Mouse (Mus musculus) Muller cell, postnatal 12 days (primary cell): ENCODE data around the gene Vps54.
A peak's percentile ranks its signal among the peaks of the same experiment; 100 is the strongest.

Experiments
- DNase-seq: peaks from one replicate; pipeline ENCODE4 v3.0.0-alpha.2; 2015; ENCODE audit errors: inconsistent ontology term

Vps54 gene

DNA sequence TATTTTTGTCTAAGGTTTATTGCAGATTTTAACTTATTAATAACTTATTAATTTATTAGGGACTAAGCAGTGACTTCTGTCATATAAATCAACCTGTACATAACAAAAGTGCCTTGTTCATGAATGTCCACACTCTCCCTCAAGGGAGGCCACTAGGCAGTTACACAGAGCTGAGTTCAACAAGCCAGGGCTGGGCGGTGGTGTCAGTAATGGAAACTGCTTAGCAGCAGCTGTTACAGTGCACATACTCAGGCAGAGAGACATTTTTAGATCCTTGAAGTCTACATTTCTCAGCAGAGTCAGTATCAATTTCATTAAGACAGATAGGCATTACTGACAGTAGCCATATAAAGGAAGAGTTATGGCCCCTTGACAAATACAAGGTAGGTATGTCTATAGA lies 98.8 kb downstream of the Vps54 start:
- DNase-seq: no peak

GRCm38 (mm10) chr11:21339088-21339487 lies 100.0 kb downstream of the Vps54 start:
- DNase-seq: no peak

- no peak for DNase-seq
Measured at GRCm38 (mm10) chr11:21343490-21343889, 104.4 kb downstream of the Vps54 start.

GRCm38 (mm10) chr11:21346020-21346419 lies 106.9 kb downstream of the Vps54 start:
- no peak for DNase-seq

GRCm38 (mm10) chr11:21348890-21349289 lies 109.8 kb downstream of the Vps54 start:
- DNase-seq: no peak

DNA sequence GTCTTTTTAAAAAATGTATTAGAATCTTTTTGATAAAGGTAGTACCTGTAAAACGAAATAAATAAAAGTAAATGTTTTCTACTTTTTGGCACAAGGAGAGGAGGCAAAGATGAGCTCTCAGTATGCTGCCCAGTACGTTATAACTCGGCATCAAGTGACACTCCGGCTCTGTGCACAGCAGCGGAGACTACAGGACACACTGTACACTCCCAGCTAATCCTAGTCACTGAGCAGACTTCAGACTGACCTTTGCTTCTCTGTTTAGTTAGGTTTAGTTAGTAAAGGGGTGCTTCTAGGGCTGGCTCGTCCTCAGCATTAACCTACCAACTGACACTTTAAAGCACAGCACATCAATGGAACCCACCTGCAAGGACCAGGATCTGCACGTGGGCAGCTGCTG lies 112.2 kb downstream of the Vps54 start:
- no peak for DNase-seq

DNA sequence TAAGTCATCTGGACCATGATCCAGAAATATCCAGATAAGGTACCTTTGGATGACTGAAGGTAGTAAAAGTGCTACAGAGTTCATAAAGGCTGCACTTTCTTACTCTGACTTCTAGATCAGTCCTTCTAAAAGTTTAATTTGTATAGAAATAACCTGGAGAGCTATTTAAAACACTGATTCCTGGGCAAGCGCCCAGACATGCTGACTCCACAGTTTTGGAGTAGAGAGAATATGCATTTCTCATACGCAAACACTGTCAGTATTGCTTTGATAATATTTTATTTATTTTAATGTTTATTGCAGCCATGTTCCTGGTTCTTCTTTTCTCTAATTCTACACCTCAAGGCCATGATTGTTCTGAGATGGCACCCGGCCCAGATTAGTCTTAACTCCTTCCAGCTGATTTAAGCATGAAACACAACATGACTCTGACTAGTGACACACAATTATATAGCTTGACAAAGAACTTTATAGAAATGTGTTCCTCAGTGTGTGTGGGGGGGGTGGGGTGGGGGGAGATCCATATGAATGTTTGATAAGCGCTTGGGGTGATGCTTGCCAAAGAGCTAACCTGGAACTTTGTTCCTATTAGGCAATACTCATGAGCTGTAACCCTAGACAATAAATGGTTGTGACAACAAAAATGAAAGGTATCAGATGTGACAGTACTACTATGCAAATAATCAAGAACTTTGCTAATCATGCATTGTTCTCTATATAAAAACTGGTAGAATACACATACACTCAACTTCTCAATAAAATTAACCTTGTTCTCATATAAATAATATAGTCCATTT lies 124.3 kb downstream of the Vps54 start:
- DNase-seq: no peak

DNA sequence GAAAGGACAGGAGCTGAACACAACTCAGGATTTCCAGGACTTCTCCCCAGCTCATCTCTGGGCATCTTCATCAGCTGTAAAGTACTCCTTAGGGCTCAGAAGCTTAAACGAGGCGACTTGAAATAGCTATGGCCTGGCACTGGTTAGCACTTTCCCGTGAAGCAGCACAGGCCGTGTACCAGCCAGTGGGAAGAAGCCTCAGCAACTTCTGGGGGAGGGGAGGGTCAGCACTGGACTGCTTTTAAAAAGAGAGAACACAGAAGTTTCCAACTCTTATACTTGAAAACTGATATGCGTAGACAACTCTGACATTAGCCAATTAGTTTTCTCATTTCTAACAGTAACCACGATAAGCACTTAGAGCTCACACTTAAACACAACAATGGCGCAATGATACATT lies 129.4 kb downstream of the Vps54 start:
- no peak for DNase-seq

- no peak for DNase-seq
Measured at GRCm38 (mm10) chr11:21369248-21370016, 130.4 kb downstream of the Vps54 start.

- peak; percentile 96 for DNase-seq
Measured at GRCm38 (mm10) chr11:21370399-21371121, 131.5 kb downstream of the Vps54 start.
